Mouse (Mus musculus) heart, postnatal 0 days (tissue): ENCODE measurements around the gene Kcnq1.

Experiments
- CTCF ChIP-seq: IDR thresholded peaks from 2 replicates; pipeline ENCODE4 v1.5.1; 2016; ENCODE audit warnings: antibody characterized with exemption, control low read depth, low read depth
- EP300 ChIP-seq: IDR thresholded peaks from 2 replicates; pipeline ENCODE4 v1.6.1; 2016; ENCODE audit warnings: antibody characterized with exemption, low read depth

- TF ChIP-seq CTCF (no peak), EP300 (no peak)
Measured at GRCm38 (mm10) chr7:143380466-143381073, 274.4 kb downstream of the Kcnq1 start.
